In genomic region chr9:23089339-23089738, GRCm38 (mm10) we compare ENCODE assay signal across 15 mouse cellular contexts.
DNase-seq lines count a peak whose midpoint lies in the region; ATAC-seq lines count a peak whose summit lies in the region.
"Had no signal": no experiment of that assay in that cellular context is flagged by ENCODE, and none has a peak within 500 bp of the region (broad histone marks: within the 10 kb centered on the region; RNA-seq: fewer than 3 reads in every experiment).

No protein-coding gene starts in this region.

- no peak overlapping the region for H3K4me3 ChIP-seq in forebrain, embryonic 14.5 days (ENCODE audit: low read depth, low read length)
- no peak overlapping the region for H3K4me3 ChIP-seq in forebrain, embryonic 11.5 days (ENCODE audit: low read depth, low read length)
- H3K4me3 ChIP-seq in forebrain, embryonic 16.5 days (replicated peaks; ENCODE audit: low read length), result no peak overlapping the region
- H3K4me3 ChIP-seq in forebrain, embryonic 10.5 days, result no peak overlapping the region
- H3K4me3 ChIP-seq: embryonic facial prominence, embryonic 10.5 days; embryonic facial prominence, embryonic 12.5 days had no signal

- no peak overlapping the region for H3K9ac ChIP-seq in forebrain, embryonic 14.5 days (ENCODE audit: low read length)
- H3K9ac ChIP-seq in forebrain, embryonic 11.5 days (ENCODE audit: low read length), result no peak overlapping the region
- no peak overlapping the region for H3K9ac ChIP-seq in forebrain, embryonic 16.5 days (replicated peaks; ENCODE audit: low read depth, low read length)
- H3K9ac ChIP-seq: embryonic facial prominence, embryonic 12.5 days had no signal

- no peak overlapping the region for H3K4me2 ChIP-seq in forebrain, embryonic 14.5 days (ENCODE audit: low read length)
- H3K4me2 ChIP-seq in forebrain, embryonic 11.5 days (ENCODE audit: low read depth, low read length, severe bottlenecking), result no peak overlapping the region
- no peak overlapping the region for H3K4me2 ChIP-seq in forebrain, embryonic 16.5 days (ENCODE audit: low read length)
- H3K4me2 ChIP-seq: embryonic facial prominence, embryonic 12.5 days had no signal

- no peaks in the 10 kb centered on the region for H3K9me3 ChIP-seq in forebrain, embryonic 14.5 days (replicated peaks; ENCODE audit: control insufficient read depth, low read length)
- H3K9me3 ChIP-seq in forebrain, embryonic 11.5 days (ENCODE audit: control insufficient read depth, low read length), result no peaks in the 10 kb centered on the region
- no peaks in the 10 kb centered on the region for H3K9me3 ChIP-seq in forebrain, embryonic 16.5 days (ENCODE audit: control insufficient read depth, low read length)
- H3K9me3 ChIP-seq in forebrain, embryonic 10.5 days, result no peaks in the 10 kb centered on the region
- H3K9me3 ChIP-seq: embryonic facial prominence, embryonic 10.5 days; embryonic facial prominence, embryonic 12.5 days had no signal

- H3K4me1 ChIP-seq in forebrain, embryonic 14.5 days (ENCODE audit: control insufficient read depth, insufficient read depth, low read length), result no peaks in the 10 kb centered on the region
- H3K4me1 ChIP-seq in forebrain, embryonic 11.5 days (replicated peaks; ENCODE audit: control insufficient read depth, insufficient read depth, low read length), result no peaks in the 10 kb centered on the region
- peaks cover 6% of the 10 kb centered on the region; the same call in 1 of the 2 replicates for H3K4me1 ChIP-seq in forebrain, embryonic 16.5 days (replicated peaks; ENCODE audit: control insufficient read depth, insufficient read depth, low read length)
- H3K4me1 ChIP-seq in forebrain, embryonic 10.5 days, result peaks cover under 1% of the 10 kb centered on the region; the same call in 1 of the 2 replicates

- no peaks in the 10 kb centered on the region for H3K36me3 ChIP-seq in forebrain, embryonic 14.5 days (ENCODE audit: control insufficient read depth, insufficient read depth, low read length)
- H3K36me3 ChIP-seq in forebrain, embryonic 11.5 days (ENCODE audit: control insufficient read depth, insufficient read depth, low read length), result no peaks in the 10 kb centered on the region
- no peaks in the 10 kb centered on the region for H3K36me3 ChIP-seq in forebrain, embryonic 16.5 days (ENCODE audit: control insufficient read depth, insufficient read depth)
- no peaks in the 10 kb centered on the region for H3K36me3 ChIP-seq in forebrain, embryonic 10.5 days (replicated peaks)
- H3K36me3 ChIP-seq: embryonic facial prominence, embryonic 10.5 days; embryonic facial prominence, embryonic 12.5 days had no signal

- H3K27ac ChIP-seq in forebrain, embryonic 14.5 days (ENCODE audit: low read depth, low read length), result no peak overlapping the region
- no peak overlapping the region for H3K27ac ChIP-seq in forebrain, embryonic 11.5 days (ENCODE audit: low read depth, low read length)
- H3K27ac ChIP-seq in forebrain, embryonic 16.5 days (ENCODE audit: low read length), result no peak overlapping the region
- H3K27ac ChIP-seq in forebrain, embryonic 10.5 days, result no peak overlapping the region
- H3K27ac ChIP-seq: embryonic facial prominence, embryonic 10.5 days; embryonic facial prominence, embryonic 12.5 days had no signal

- 39% methylated on average over 2 of the region's 2 CpGs for WGBS in forebrain, embryonic 14.5 days
- 90% methylated on average over 2 of the region's 2 CpGs for WGBS in forebrain, embryonic 11.5 days
- 50% methylated on average over 2 of the region's 2 CpGs for WGBS in forebrain, embryonic 16.5 days
- 88% methylated on average over 2 of the region's 2 CpGs for WGBS in forebrain, embryonic 10.5 days

- DNase-seq in forebrain, embryonic 14.5 days (ENCODE audit: low spot score), result peak; percentile 71
- DNase-seq in forebrain, embryonic 11.5 days (ENCODE audit: low spot score), result no peak
- no peak for DNase-seq in forebrain, embryonic 10.5 days (ENCODE audit: extremely low spot score, low spot score)
- DNase-seq: adrenal gland, adult 2 months; adrenal gland, postnatal 10 days; adrenal gland, postnatal 25 days; cerebellum, adult 11-12 months; cerebellum, adult 2 months; cerebellum, adult 9-10 months; cerebellum, postnatal 10 days; cerebellum, postnatal 25 days had no signal

- ATAC-seq in forebrain, embryonic 14.5 days, result peak; percentile 62
- no peak for ATAC-seq in forebrain, embryonic 11.5 days (replicated peaks; ENCODE audit: low FRiP score)
- 0 out of 2 replicates have a peak, but pooled peaks have one; percentile 20 for ATAC-seq in forebrain, embryonic 16.5 days
- ATAC-seq in monocyte, adult 5-6 weeks (replicated peaks; ENCODE audit: insufficient number of reproducible peaks, low FRiP score, low TSS enrichment, poor library complexity, severe bottlenecking), result no peak

- no peaks in the 10 kb centered on the region for H3K27me3 ChIP-seq in forebrain, embryonic 14.5 days (replicated peaks; ENCODE audit: control insufficient read depth, insufficient read depth, low read length)
- no peaks in the 10 kb centered on the region for H3K27me3 ChIP-seq in forebrain, embryonic 11.5 days (ENCODE audit: control insufficient read depth, insufficient read depth, low read length)
- no peaks in the 10 kb centered on the region for H3K27me3 ChIP-seq in forebrain, embryonic 16.5 days (replicated peaks; ENCODE audit: control insufficient read depth, insufficient read depth, low read length)
- H3K27me3 ChIP-seq in forebrain, embryonic 10.5 days (ENCODE audit: poor library complexity, severe bottlenecking), result no peaks in the 10 kb centered on the region
- H3K27me3 ChIP-seq: embryonic facial prominence, embryonic 12.5 days had no signal

Comparison
In these comparisons a context has a peak if more than half of its experiments do, and no peak if none do; other contexts are left out.
1. ATAC-seq: peak in forebrain, embryonic 14.5 days (single experiment) and forebrain, embryonic 16.5 days (single experiment); none in forebrain, embryonic 11.5 days (single experiment) and monocyte, adult 5-6 weeks (single experiment).